Mouse (Mus musculus) cerebellum, adult 2 months (tissue): Measurements from ENCODE around the gene Setdb1. TPM values are rescaled to one million over a fixed set of nuclear protein-coding genes. Genes with fewer than 3 reads are reported as not detected.

Source experiments
- DNase-seq, 2 experiments: peaks; one replicate each; pipeline ENCODE4 v3.0.0; 2021
- H3K27ac ChIP-seq: fragments of 200-500 bp; 2 replicates; pipeline ENCODE4 v1.5.1; 2012; ENCODE audit warnings: low read length, control low read depth, inconsistent platforms; ENCODE audit not compliant: insufficient read depth
- H3K27me3 ChIP-seq: fragments of 200-500 bp; 2 replicates; pipeline ENCODE4 v1.6.1; 2012; ENCODE audit warnings: inconsistent platforms, mild to moderate bottlenecking, low read length, moderate library complexity; ENCODE audit not compliant: control insufficient read depth, insufficient read depth
- H3K4me1 ChIP-seq: fragments of 200-500 bp; 2 replicates; pipeline ENCODE4 v1.6.1; 2011; ENCODE audit warnings: low read length; ENCODE audit not compliant: control insufficient read depth, insufficient read depth
- H3K4me3 ChIP-seq: fragments of 200-500 bp; replicated peaks from 2 replicates; pipeline ENCODE3; 2011; ENCODE audit warnings: mild to moderate bottlenecking, low read depth, low read length, control low read depth; ENCODE audit not compliant: insufficient read depth
- CTCF ChIP-seq: fragments of 200-500 bp; IDR thresholded peaks from 2 replicates; pipeline ENCODE4 v1.5.1; 2011; ENCODE audit warnings: low read depth, mild to moderate bottlenecking, control low read depth, low read length, moderate library complexity, borderline replicate concordance; ENCODE audit not compliant: insufficient read depth
- POLR2A ChIP-seq: fragments of 200-500 bp; IDR thresholded peaks from 2 replicates; pipeline ENCODE4 v1.6.1; 2011; ENCODE audit warnings: low read length, control low read depth, borderline replicate concordance; ENCODE audit not compliant: insufficient read depth
- WGBS: fragments of 180-500 bp; shearing (Covaris S2); methylation state at CpG from one replicate; pipeline ENCODE4 v1.1.7; 2018; 5-methylcytosine and 5-hydroxymethylcytosine counted together
- polyA plus RNA-seq: library from polyadenylated mRNA; depleted of rRNA; stranded (reverse); fragments of >200 nt; gene quantifications from 2 replicates; pipeline ENCODE4 v1.2.3, GENCODE M21; 2012

Setdb1 gene
- polyA plus RNA-seq, 1 experiment = 36.5 TPM

- DNase-seq = peak in 1 of 2 experiments; percentile 5
- Histone ChIP-seq H3K4me3 (no peak overlapping the region), H3K27me3 (no peaks in the 10 kb centered on the region), H3K27ac (no peak overlapping the region), H3K4me1 (peaks cover 19% of the 10 kb centered on the region)
- TF ChIP-seq POLR2A (no peak), CTCF (no peak)
- 73% methylated on average over 7 of the region's 7 CpGs for WGBS
Measured at GRCm38 (mm10) chr3:95286510-95286909, 70.5 kb downstream of the Setdb1 start.

- 35% methylated on average over 5 of the region's 5 CpGs for WGBS
- no peak overlapping the region for H3K27ac ChIP-seq
- H3K4me1 ChIP-seq = peaks cover 19% of the 10 kb centered on the region
- H3K27me3 ChIP-seq = no peaks in the 10 kb centered on the region
- no peak for DNase-seq
- peak overlapping the region; percentile 25 for H3K4me3 ChIP-seq
- TF ChIP-seq CTCF (no peak), POLR2A (no peak)
Measured at GRCm38 (mm10) chr3:95286011-95286410, 71.0 kb downstream of the Setdb1 start.

GRCm38 (mm10) chr3:95285390-95285789, 71.6 kb downstream of the Setdb1 start:
- WGBS = 54% methylated on average over 5 of the region's 5 CpGs
- H3K27ac ChIP-seq = no peak overlapping the region
- DNase-seq = no peak
- no peak for TF ChIP-seq POLR2A
- no peak for TF ChIP-seq CTCF
- H3K4me1 ChIP-seq = peaks cover 16% of the 10 kb centered on the region
- peak overlapping the region; percentile 84 for H3K4me3 ChIP-seq
- H3K27me3 ChIP-seq = no peaks in the 10 kb centered on the region

- no peaks in the 10 kb centered on the region for H3K27me3 ChIP-seq
- TF ChIP-seq CTCF = no peak
- TF ChIP-seq POLR2A = no peak
- H3K4me1 ChIP-seq = peaks cover 12% of the 10 kb centered on the region
- peak overlapping the region; percentile 84 for H3K4me3 ChIP-seq
- H3K27ac ChIP-seq = peak overlapping the region; percentile 83
- WGBS = 20% methylated on average over 12 of the region's 12 CpGs
- DNase-seq = no peak
Measured at GRCm38 (mm10) chr3:95284501-95285281, 72.3 kb downstream of the Setdb1 start.

GRCm38 (mm10) chr3:95284062-95284461, 72.9 kb downstream of the Setdb1 start:
- Histone ChIP-seq H3K27ac (peak overlapping the region; percentile 83), H3K4me3 (peak overlapping the region; percentile 84), H3K4me1 (peaks cover 11% of the 10 kb centered on the region), H3K27me3 (no peaks in the 10 kb centered on the region)
- WGBS = 3% methylated on average over 1 of the region's 1 CpGs
- TF ChIP-seq CTCF (no peak), POLR2A (no peak)
- no peak for DNase-seq

- peaks cover 11% of the 10 kb centered on the region for H3K4me1 ChIP-seq
- H3K27ac ChIP-seq = peak overlapping the region; percentile 97
- H3K4me3 ChIP-seq = peak overlapping the region; percentile 84
- WGBS = under 1% methylated on average over 7 of the region's 7 CpGs
- no peak for DNase-seq
- TF ChIP-seq CTCF = no peak
- no peak for TF ChIP-seq POLR2A
- H3K27me3 ChIP-seq = no peaks in the 10 kb centered on the region
Measured at GRCm38 (mm10) chr3:95283589-95283941, 73.4 kb downstream of the Setdb1 start.

GRCm38 (mm10) chr3:95282865-95283588, 74.0 kb downstream of the Setdb1 start:
- peak; percentile 87 to 88 for DNase-seq
- peak overlapping the region; percentile 84 for H3K4me3 ChIP-seq
- H3K4me1 ChIP-seq = peaks cover 10% of the 10 kb centered on the region
- peak overlapping the region; percentile 97 for H3K27ac ChIP-seq
- TF ChIP-seq POLR2A = peak; percentile 79
- TF ChIP-seq CTCF = peak; percentile 21; the same call in 1 of the 2 replicates
- no peaks in the 10 kb centered on the region for H3K27me3 ChIP-seq
- under 1% methylated on average over 51 of the region's 51 CpGs for WGBS

GRCm38 (mm10) chr3:95282381-95282864, 74.6 kb downstream of the Setdb1 start:
- Histone ChIP-seq H3K4me1 (peaks cover 9% of the 10 kb centered on the region; the same call in 1 of the 2 replicates), H3K27me3 (no peaks in the 10 kb centered on the region), H3K4me3 (peak overlapping the region; percentile 84), H3K27ac (peak overlapping the region; percentile 97)
- TF ChIP-seq POLR2A = no peak
- no peak for TF ChIP-seq CTCF
- peak in 1 of 2 experiments; percentile 54 for DNase-seq
- under 1% methylated on average over 11 of the region's 11 CpGs for WGBS
